Mouse (Mus musculus): ENCODE results near the gene Sync. TPM values are rescaled to one million over a fixed set of nuclear protein-coding genes. Genes with fewer than 3 reads are reported as not detected.

Sync gene
- total RNA-seq, 2 experiments from 2014 or later, result 11.4 to 12.5 TPM

GRCm38 (mm10) chr4:129353176-129353575, 65.8 kb downstream of the Sync start:
- intact Hi-C loops (cut with DNase I), result no loop called here
- DNase-seq, result no peak

- intact Hi-C loops (cut with DNase I), result loop anchor here (2.0 kb wide), 1 partner anchor 19 kb away; no protein-coding TSS in a partner anchor
- DNase-seq, result no peak
These were observed 66.8 kb downstream of the Sync start for GRCm38 (mm10) chr4:129354236-129354635.

- intact Hi-C loops (cut with DNase I), result no loop called here
- no peak for DNase-seq
These were observed 70.3 kb downstream of the Sync start for GRCm38 (mm10) chr4:129357613-129358163.

Small RNA genes within 50 kb of the gene (microRNA-seq; reads per million reads assigned to microRNA genes)
- 0 reads per million in 2 experiments for gene Gm22994

Other genes starting within 250 kb of the Sync start
- gene Rnf19b, start 229.3 kb upstream of the Sync start, total RNA-seq (2021), result 10 to 100 TPM; 19.5 to 19.6 TPM
- not detected for gene Tmem54, start 182.1 kb upstream of the Sync start, total RNA-seq (2021)
- gene Hpca, start 165.6 kb upstream of the Sync start, total RNA-seq (2021), result under 1 TPM in 1 of 2 experiments, not detected in 1; 0.41 TPM
- 100 to 1,000 TPM; 221 to 229 TPM for gene Fndc5, start 150.6 kb upstream of the Sync start, total RNA-seq (2021)
- 10 to 100 TPM; 16.7 to 17.7 TPM for gene S100pbp, start 97.9 kb upstream of the Sync start, total RNA-seq (2021)
- gene Yars, start 97.9 kb upstream of the Sync start, total RNA-seq (2021), result 10 to 100 TPM; 26.5 to 30.5 TPM
- 1 to 10 TPM; 4.8 to 5.7 TPM for gene C77080, start 26.2 kb upstream of the Sync start, total RNA-seq (2021)
- gene Rbbp4, start 47.8 kb downstream of the Sync start, total RNA-seq (2021), result 100 to 1,000 TPM in 1 of 2 experiments, 10 to 100 TPM in 1; 82.5 to 105 TPM
- gene Zbtb8os, start 48.1 kb downstream of the Sync start, total RNA-seq (2021), result 10 to 100 TPM; 20.7 to 20.9 TPM
- 1 to 10 TPM; 4.4 to 4.7 TPM for gene Zbtb8a, start 90.5 kb downstream of the Sync start, total RNA-seq (2021)
- under 1 TPM; 0.29 to 0.32 TPM for gene Zbtb8b, start 153.2 kb downstream of the Sync start, total RNA-seq (2021)
- 10 to 100 TPM; 39.6 to 43.9 TPM for gene Bsdc1, start 174.0 kb downstream of the Sync start, total RNA-seq (2021)
- gene Tssk3, start 203.4 kb downstream of the Sync start, total RNA-seq (2021), result not detected
- not detected for gene Fam229a, start 203.6 kb downstream of the Sync start, total RNA-seq (2021)
- gene Marcksl1, start 226.0 kb downstream of the Sync start, total RNA-seq (2021), result 10 to 100 TPM; 13.6 to 23.8 TPM